Mouse (Mus musculus): ENCODE measurements around the gene Ddx49.

The Ddx49 gene

GRCm38 (mm10) chr8:70267674-70268073 is 34.6 kb downstream of the Ddx49 start:
- DNase-seq (ENCODE audit: low spot score) = no peak

- DNase-seq (ENCODE audit: low spot score) = no peak
Measured at GRCm38 (mm10) chr8:70259043-70259442, 43.2 kb downstream of the Ddx49 start.

- DNase-seq (ENCODE audit: low spot score) = no peak
Measured at GRCm38 (mm10) chr8:70258600-70258999, 43.7 kb downstream of the Ddx49 start.

GRCm38 (mm10) chr8:70257456-70257855 is 44.8 kb downstream of the Ddx49 start:
- no peak for DNase-seq (ENCODE audit: low spot score)

- DNase-seq (ENCODE audit: low spot score) = no peak
Measured at GRCm38 (mm10) chr8:70254628-70255027, 47.7 kb downstream of the Ddx49 start.

- no peak for DNase-seq (ENCODE audit: low spot score)
Measured at GRCm38 (mm10) chr8:70247841-70248240, 54.4 kb downstream of the Ddx49 start.

GRCm38 (mm10) chr8:70246622-70247021 is 55.7 kb downstream of the Ddx49 start:
- DNase-seq (ENCODE audit: low spot score) = no peak

Measured in embryo, embryonic 10.5 days (tissue).